17 mouse cellular contexts compared by ENCODE assay signal in genomic region chr4:41179825-41180725, GRCm38 (mm10). TPM values are rescaled to one million over a fixed set of nuclear protein-coding genes. Genes with fewer than 3 reads are reported as not detected.
DNase-seq lines count a peak whose midpoint lies in the region; ATAC-seq lines count a peak whose summit lies in the region.
"Had no signal": no experiment of that assay in that cellular context is flagged by ENCODE, and none has a peak within 500 bp of the region (broad histone marks: within the 10 kb centered on the region; RNA-seq: fewer than 3 reads in every experiment).

No protein-coding gene starts in this region.

- no peak overlapping the region for H3K4me2 ChIP-seq in hindbrain, embryonic 15.5 days
- no peak overlapping the region for H3K4me2 ChIP-seq in hindbrain, embryonic 11.5 days (replicated peaks; ENCODE audit: low read depth, low read length)
- H3K4me2 ChIP-seq in midbrain, embryonic 13.5 days (replicated peaks), result no peak overlapping the region
- H3K4me2 ChIP-seq: heart, embryonic 15.5 days; liver, embryonic 15.5 days had no signal

- DNase-seq in hindbrain, embryonic 11.5 days (ENCODE audit: low spot score), result no peak
- no peak for DNase-seq in midbrain, embryonic 10.5 days (ENCODE audit: low spot score)
- peak; percentile 25 for DNase-seq in naive thymus-derived CD4-positive, alpha-beta T cell, adult 2 months (ENCODE audit: low read depth)
- DNase-seq in cerebellum, adult 9-10 months, result no peak
- no peak for DNase-seq in left cerebral cortex, adult 8-10 months (ENCODE audit: low spot score in 2 of 2)
- DNase-seq: adrenal gland, postnatal 14 days; cerebellum, postnatal 25 days; forebrain, postnatal 0 days; gastrocnemius, postnatal 14 days; midbrain, embryonic 14.5 days; thymus, postnatal 36 days had no signal

- H3K27me3 ChIP-seq in hindbrain, embryonic 15.5 days, result no peaks in the 10 kb centered on the region
- H3K27me3 ChIP-seq in hindbrain, embryonic 11.5 days (ENCODE audit: control insufficient read depth, insufficient read depth, low read length), result no peaks in the 10 kb centered on the region
- no peaks in the 10 kb centered on the region for H3K27me3 ChIP-seq in midbrain, embryonic 13.5 days
- H3K27me3 ChIP-seq in midbrain, embryonic 10.5 days (ENCODE audit: low read depth, poor library complexity, severe bottlenecking), result no peaks in the 10 kb centered on the region
- H3K27me3 ChIP-seq: heart, embryonic 15.5 days; liver, embryonic 15.5 days had no signal

- H3K27ac ChIP-seq in hindbrain, embryonic 15.5 days (replicated peaks), result no peak overlapping the region
- H3K27ac ChIP-seq in hindbrain, embryonic 11.5 days (ENCODE audit: low read depth, low read length), result no peak overlapping the region
- 0 out of 2 replicates have a peak overlapping the region, but pooled peaks have one; percentile 21 for H3K27ac ChIP-seq in midbrain, embryonic 13.5 days
- H3K27ac ChIP-seq in midbrain, embryonic 10.5 days (replicated peaks), result no peak overlapping the region
- peak overlapping the region; percentile 74 for H3K27ac ChIP-seq in brown adipose tissue, adult 24 weeks (replicated peaks; ENCODE audit: low read depth, low read length)
- H3K27ac ChIP-seq: heart, embryonic 15.5 days; kidney, postnatal 0 days; liver, embryonic 15.5 days had no signal

- H3K36me3 ChIP-seq in hindbrain, embryonic 15.5 days, result peaks cover 28% of the 10 kb centered on the region
- H3K36me3 ChIP-seq in hindbrain, embryonic 11.5 days (ENCODE audit: control insufficient read depth, insufficient read depth, low read length), result peaks cover 4% of the 10 kb centered on the region; the same call in 1 of the 2 replicates
- H3K36me3 ChIP-seq in midbrain, embryonic 13.5 days, result peaks cover 55% of the 10 kb centered on the region
- peaks cover 82% of the 10 kb centered on the region for H3K36me3 ChIP-seq in midbrain, embryonic 10.5 days

- 87% methylated on average over 15 of the region's 15 CpGs for WGBS in hindbrain, embryonic 15.5 days
- WGBS in hindbrain, embryonic 11.5 days, result 95% methylated on average over 15 of the region's 15 CpGs
- 86% methylated on average over 15 of the region's 15 CpGs for WGBS in midbrain, embryonic 13.5 days
- 93% methylated on average over 15 of the region's 15 CpGs for WGBS in midbrain, embryonic 10.5 days

- no peak overlapping the region for H3K9ac ChIP-seq in hindbrain, embryonic 15.5 days
- no peak overlapping the region for H3K9ac ChIP-seq in hindbrain, embryonic 11.5 days (ENCODE audit: low read depth, low read length)
- no peak overlapping the region for H3K9ac ChIP-seq in midbrain, embryonic 13.5 days (replicated peaks)
- H3K9ac ChIP-seq: forebrain, postnatal 0 days; heart, embryonic 15.5 days; liver, embryonic 15.5 days had no signal

- no peak overlapping the region for H3K4me3 ChIP-seq in hindbrain, embryonic 15.5 days
- no peak overlapping the region for H3K4me3 ChIP-seq in hindbrain, embryonic 11.5 days (ENCODE audit: low read depth, low read length)
- H3K4me3 ChIP-seq in midbrain, embryonic 13.5 days (replicated peaks), result no peak overlapping the region
- H3K4me3 ChIP-seq in midbrain, embryonic 10.5 days, result no peak overlapping the region
- no peak overlapping the region for H3K4me3 ChIP-seq in brown adipose tissue, adult 24 weeks (ENCODE audit: insufficient read depth, low read depth, low read length)
- H3K4me3 ChIP-seq: heart, embryonic 15.5 days; liver, embryonic 15.5 days had no signal

- ATAC-seq in hindbrain, embryonic 15.5 days (ENCODE audit: low FRiP score, low read depth), result peak; percentile 17; the same call in 1 of the 2 replicates
- no peak for ATAC-seq in hindbrain, embryonic 11.5 days (ENCODE audit: low FRiP score)
- ATAC-seq in midbrain, embryonic 13.5 days, result no peak
- ATAC-seq: forebrain, postnatal 0 days had no signal

- H3K4me1 ChIP-seq in hindbrain, embryonic 15.5 days (replicated peaks), result no peaks in the 10 kb centered on the region
- H3K4me1 ChIP-seq in hindbrain, embryonic 11.5 days (replicated peaks; ENCODE audit: control insufficient read depth, insufficient read depth, low read length), result no peaks in the 10 kb centered on the region
- H3K4me1 ChIP-seq in midbrain, embryonic 13.5 days (replicated peaks), result no peaks in the 10 kb centered on the region
- H3K4me1 ChIP-seq in midbrain, embryonic 10.5 days, result no peaks in the 10 kb centered on the region
- peaks cover 4% of the 10 kb centered on the region; the same call in 1 of the 2 replicates for H3K4me1 ChIP-seq in brown adipose tissue, adult 24 weeks (ENCODE audit: control insufficient read depth, insufficient read depth, insufficient read length, low read length)

- H3K9me3 ChIP-seq in hindbrain, embryonic 15.5 days, result no peaks in the 10 kb centered on the region
- no peaks in the 10 kb centered on the region for H3K9me3 ChIP-seq in hindbrain, embryonic 11.5 days (ENCODE audit: control insufficient read depth, low read length)
- H3K9me3 ChIP-seq in midbrain, embryonic 13.5 days, result no peaks in the 10 kb centered on the region
- no peaks in the 10 kb centered on the region for H3K9me3 ChIP-seq in midbrain, embryonic 10.5 days (replicated peaks)
- H3K9me3 ChIP-seq: heart, embryonic 15.5 days; liver, embryonic 15.5 days had no signal

RNA-seq across cellular contexts. Expression of gene Ube2r2, which starts 44.5 kb away (rescaled TPM):
- 57.9 and 58.5 TPM in 2 replicates for polyA plus RNA-seq in hindbrain, embryonic 15.5 days (2015; fragmentation: Nextera tagmentation; extraction: Ambion mirVana)
- polyA plus RNA-seq in hindbrain, embryonic 11.5 days (2014; fragmentation: Nextera tagmentation; extraction: Ambion mirVana), result 100 and 107 TPM in 2 replicates
- 76.5 and 87.8 TPM in 2 replicates for polyA plus RNA-seq in midbrain, embryonic 13.5 days (2015; fragmentation: Nextera tagmentation; extraction: Ambion mirVana)
- polyA plus RNA-seq in midbrain, embryonic 10.5 days (2016; fragmentation: Nextera tagmentation; extraction: Ambion mirVana), result 81.8 and 92.9 TPM in 2 replicates
- polyA plus RNA-seq in brown adipose tissue, adult 24 weeks (2012; ENCODE audit: insufficient read depth, insufficient read length, missing spikeins), result 71.7 and 124 TPM in 2 replicates
- total RNA-seq in left cerebral cortex, adult 8-10 months (2022), result 100 to 1,000 TPM in 1 of 4 experiments, 10 to 100 TPM in 3; 85.5 to 101 (median 86.4) TPM

RNA-seq across cellular contexts. Expression of gene Nol6, which starts 55.8 kb away (rescaled TPM):
- 36.2 and 45.0 TPM in 2 replicates for polyA plus RNA-seq in hindbrain, embryonic 15.5 days (2015; fragmentation: Nextera tagmentation; extraction: Ambion mirVana)
- polyA plus RNA-seq in hindbrain, embryonic 11.5 days (2014; fragmentation: Nextera tagmentation; extraction: Ambion mirVana), result 14.7 and 17.6 TPM in 2 replicates
- polyA plus RNA-seq in midbrain, embryonic 13.5 days (2015; fragmentation: Nextera tagmentation; extraction: Ambion mirVana), result 28.1 and 28.7 TPM in 2 replicates
- 28.8 and 31.6 TPM in 2 replicates for polyA plus RNA-seq in midbrain, embryonic 10.5 days (2016; fragmentation: Nextera tagmentation; extraction: Ambion mirVana)
- polyA plus RNA-seq in brown adipose tissue, adult 24 weeks (2012; ENCODE audit: insufficient read depth, insufficient read length, missing spikeins), result 13.0 and 15.3 TPM in 2 replicates
- total RNA-seq in left cerebral cortex, adult 8-10 months (2022), result 10 to 100 TPM; 90.4 to 97.6 (median 95.2) TPM

Comparison
In these comparisons a context has a peak if more than half of its experiments do, and no peak if none do; other contexts are left out.
1. H3K27ac ChIP-seq: peak in midbrain, embryonic 13.5 days (single experiment) and brown adipose tissue, adult 24 weeks (single experiment); none in hindbrain, embryonic 15.5 days (single experiment), hindbrain, embryonic 11.5 days (single experiment) and midbrain, embryonic 10.5 days (single experiment).